Mouse (Mus musculus) embryonic facial prominence, embryonic 14.5 days (tissue): ENCODE measurements at regions not wholly inside any gene's neighbourhood (a gene's known extent, or its start where the extent isn't known, plus 50 kb on each side); places are given as distances from the start of the nearest gene placed in this dataset.

ENCODE experiments used
- ATAC-seq: fragments of 200-750 bp; cut with Nextera tagmentation; 2 replicates; pipeline ENCODE4 v1.8.0; 2017; ENCODE audit warnings: low read depth, moderate number of reproducible peaks, moderate TSS enrichment
- DNase-seq: peaks from one replicate; pipeline ENCODE4 v3.0.0-alpha.2; 2015; ENCODE audit warnings: low spot score
- H3K27ac ChIP-seq: fragments of 300-500 bp; sonication (generic); replicated peaks from 2 replicates; pipeline ENCODE4 v1.5.1; 2014; ENCODE audit warnings: low read depth, mild to moderate bottlenecking, low read length, moderate library complexity
- H3K27me3 ChIP-seq: fragments of 300-500 bp; sonication (generic); replicated peaks from 2 replicates; pipeline ENCODE4 v1.6.1; 2014; ENCODE audit warnings: low read length; ENCODE audit not compliant: control insufficient read depth, insufficient read depth
- H3K36me3 ChIP-seq: fragments of 300-500 bp; sonication (generic); 2 replicates; pipeline ENCODE4 v1.6.1; 2014; ENCODE audit warnings: low read length, mixed read lengths; ENCODE audit not compliant: control insufficient read depth, insufficient read depth
- H3K4me1 ChIP-seq: fragments of 300-500 bp; sonication (generic); 2 replicates; pipeline ENCODE4 v1.6.1; 2014; ENCODE audit warnings: antibody characterized with exemption, low read length; ENCODE audit not compliant: control insufficient read depth, insufficient read depth
- H3K4me2 ChIP-seq: fragments of 300-500 bp; sonication (generic); 2 replicates; pipeline ENCODE4 v1.6.1; 2014; ENCODE audit warnings: low read depth, mild to moderate bottlenecking, low read length, moderate library complexity, mixed read lengths
- H3K4me3 ChIP-seq: fragments of 300-500 bp; sonication (generic); 2 replicates; pipeline ENCODE4 v1.5.1; 2014; ENCODE audit warnings: low read depth, mild to moderate bottlenecking, low read length
- H3K9ac ChIP-seq: fragments of 300-500 bp; sonication (generic); 2 replicates; pipeline ENCODE4 v1.6.1; 2014; ENCODE audit warnings: low read depth, mild to moderate bottlenecking, low read length, moderate library complexity, mixed read lengths
- H3K9me3 ChIP-seq: fragments of 300-500 bp; sonication (generic); 2 replicates; pipeline ENCODE4 v1.6.1; 2016; ENCODE audit warnings: low read length; ENCODE audit not compliant: control insufficient read depth
- WGBS: fragments of 180-500 bp; shearing (Covaris S2); extraction: QIAGEN DNeasy Blood & Tissue Kit; methylation state at CpG from one replicate; pipeline ENCODE4 v1.1.7; 2014; 5-methylcytosine and 5-hydroxymethylcytosine counted together

DNA sequence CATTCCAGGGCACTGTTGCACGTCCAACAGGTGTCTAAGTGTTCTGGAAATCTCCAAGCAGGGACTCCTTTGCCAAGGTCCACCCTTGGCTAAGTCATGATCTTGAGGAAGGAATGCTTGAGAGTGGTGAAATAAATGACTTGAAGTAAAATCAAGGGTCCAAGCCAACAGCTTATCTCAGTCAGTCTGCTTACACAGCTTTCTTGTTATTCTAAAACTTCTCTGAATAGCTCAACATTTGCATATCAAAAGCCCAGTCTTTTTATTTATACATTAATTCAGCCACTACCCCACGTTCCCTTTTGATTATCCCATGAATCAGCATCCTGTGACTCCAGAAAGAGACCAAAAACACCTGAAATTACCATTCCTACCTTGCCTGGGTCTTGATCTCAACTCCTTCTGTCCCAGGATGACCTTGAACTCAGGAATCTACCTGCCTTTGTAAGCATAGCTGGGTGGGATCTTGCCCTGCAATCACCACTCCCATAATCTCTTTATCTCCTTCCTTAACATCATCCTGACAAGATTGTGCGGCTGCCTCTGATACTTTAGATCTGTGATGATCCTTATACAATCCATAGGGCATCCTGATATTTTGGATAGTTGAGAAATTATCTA is 57.5 kb upstream of the Sestd1 start:
- ATAC-seq (no peak), DNase-seq (no peak)
- Histone ChIP-seq H3K9me3 (no peaks in the 10 kb centered on the region), H3K36me3 (no peaks in the 10 kb centered on the region), H3K27ac (no peak overlapping the region), H3K4me3 (no peak overlapping the region), H3K9ac (no peak overlapping the region), H3K4me1 (no peaks in the 10 kb centered on the region), H3K4me2 (no peak overlapping the region), H3K27me3 (no peaks in the 10 kb centered on the region)
- 78% methylated on average over 3 of the region's 3 CpGs for WGBS

DNA sequence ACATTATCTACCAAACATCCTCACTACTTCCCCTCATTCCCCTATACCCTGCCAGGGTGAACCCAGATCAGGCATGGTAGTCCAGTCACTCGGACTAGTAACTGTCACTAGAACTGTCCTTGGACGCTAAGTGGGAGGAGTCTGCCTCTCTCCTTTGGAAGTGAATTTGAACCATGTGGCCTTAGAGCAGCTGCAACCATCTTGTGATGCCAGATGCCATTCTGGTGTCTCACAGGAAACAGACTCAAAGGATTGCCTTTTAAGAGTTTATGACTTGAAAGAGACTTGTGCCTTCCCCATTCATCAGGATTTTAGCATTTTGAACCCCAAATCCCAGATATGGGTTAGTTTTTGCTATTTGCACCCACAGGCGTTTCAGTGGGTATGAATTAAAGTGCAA is 56.9 kb upstream of the Sestd1 start:
- WGBS = 61% methylated on average over 3 of the region's 3 CpGs
- DNase-seq = no peak
- H3K4me2 ChIP-seq = no peak overlapping the region

GRCm38 (mm10) chr2:77336810-77337209 is 56.4 kb upstream of the Sestd1 start:
- H3K4me2 ChIP-seq = no peak overlapping the region
- H3K27me3 ChIP-seq = no peaks in the 10 kb centered on the region
- no peaks in the 10 kb centered on the region for H3K36me3 ChIP-seq
- no peaks in the 10 kb centered on the region for H3K9me3 ChIP-seq
- no peak overlapping the region for H3K9ac ChIP-seq
- no peak overlapping the region for H3K27ac ChIP-seq
- ATAC-seq = no peak
- no peak for DNase-seq
- H3K4me3 ChIP-seq = no peak overlapping the region
- no peaks in the 10 kb centered on the region for H3K4me1 ChIP-seq
- 86% methylated on average over 3 of the region's 3 CpGs for WGBS

More for the DNA sequence above, 56.9 kb upstream of the Sestd1 start:
- no peaks in the 10 kb centered on the region for H3K9me3 ChIP-seq
- H3K27ac ChIP-seq = no peak overlapping the region
- no peak overlapping the region for H3K9ac ChIP-seq
- no peaks in the 10 kb centered on the region for H3K4me1 ChIP-seq
- no peak overlapping the region for H3K4me3 ChIP-seq
- no peaks in the 10 kb centered on the region for H3K27me3 ChIP-seq
- H3K36me3 ChIP-seq = no peaks in the 10 kb centered on the region
- no peak for ATAC-seq

DNA sequence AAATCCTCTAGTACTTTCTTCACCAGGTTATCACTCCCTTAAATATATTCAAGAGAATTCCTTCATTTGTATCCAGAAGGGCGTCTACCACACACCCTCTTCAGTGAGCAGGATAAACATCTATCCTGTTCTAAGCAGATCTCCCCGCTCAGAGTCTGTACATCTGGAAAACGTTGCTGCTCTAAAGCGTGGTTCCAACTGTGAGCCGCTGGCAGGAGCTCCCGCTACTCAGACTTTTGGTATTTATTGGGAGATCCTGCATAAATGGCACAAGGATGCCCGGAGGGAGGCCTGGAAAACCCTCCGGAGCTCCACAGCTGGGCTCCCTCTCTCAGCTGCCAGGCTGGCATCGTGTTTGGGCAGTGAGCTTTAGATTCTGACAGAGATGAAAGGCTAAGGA is 54.3 kb upstream of the Sestd1 start:
- Histone ChIP-seq H3K36me3 (no peaks in the 10 kb centered on the region), H3K27me3 (no peaks in the 10 kb centered on the region), H3K27ac (peak overlapping the region; percentile 48), H3K9me3 (no peaks in the 10 kb centered on the region), H3K9ac (no peak overlapping the region), H3K4me2 (no peak overlapping the region), H3K4me1 (no peaks in the 10 kb centered on the region), H3K4me3 (no peak overlapping the region)
- ATAC-seq (no peak), DNase-seq (peak; percentile 69)
- WGBS = 53% methylated on average over 9 of the region's 9 CpGs

- no peak for ATAC-seq
- H3K9me3 ChIP-seq = no peaks in the 10 kb centered on the region
- no peaks in the 10 kb centered on the region for H3K27me3 ChIP-seq
- no peak overlapping the region for H3K4me3 ChIP-seq
- no peak for DNase-seq
- no peaks in the 10 kb centered on the region for H3K4me1 ChIP-seq
- no peak overlapping the region for H3K27ac ChIP-seq
- no peak overlapping the region for H3K4me2 ChIP-seq
- no peak overlapping the region for H3K9ac ChIP-seq
- 69% methylated on average over 8 of the region's 8 CpGs for WGBS
- no peaks in the 10 kb centered on the region for H3K36me3 ChIP-seq
Measured at GRCm38 (mm10) chr2:77333394-77334079, 53.1 kb upstream of the Sestd1 start.
